In genomic region chr9:26776122-26776902, GRCm38 (mm10) we compare ENCODE assay signal across 8 mouse cellular contexts. TPM values are rescaled to one million over a fixed set of nuclear protein-coding genes. Genes with fewer than 3 reads are reported as not detected.
A peak's percentile ranks its signal among the peaks of the same experiment; 100 is the strongest.
DNase-seq lines count a peak whose midpoint lies in the region; ATAC-seq and TF ChIP-seq lines count a peak whose summit lies in the region.

No protein-coding gene starts in this region.

- H3K4me3 ChIP-seq in heart, adult 2 months: no peak overlapping the region
- H3K4me3 ChIP-seq in heart, embryonic 11.5 days (ENCODE audit: low read depth, low read length): no peak overlapping the region
- no peak overlapping the region for H3K4me3 ChIP-seq in E14TG2a.4 (replicated peaks; ENCODE audit: low read length)

- H3K79me2 ChIP-seq in heart, adult 2 months (replicated peaks; ENCODE audit: control insufficient read depth, insufficient read depth, low read length): no peaks in the 10 kb centered on the region

- intact Hi-C loops in heart, adult 2 months (cut with DNase I): loop anchor here (1.0 kb wide), 2 partner anchors 1083 to 1120 kb away; no protein-coding TSS in a partner anchor

- no peak for ATAC-seq in heart, embryonic 11.5 days (replicated peaks; ENCODE audit: insufficient number of reproducible peaks, low FRiP score, low TSS enrichment)
- peak; percentile 77 for ATAC-seq in granulocyte monocyte progenitor cell, adult 5-6 weeks (replicated peaks; ENCODE audit: poor library complexity, severe bottlenecking)

- DNase-seq in heart, adult 2 months: no peak
- peak; percentile 73 for DNase-seq in cerebellum, adult 9-10 months
- peak; percentile 49 to 68 for DNase-seq in layer of hippocampus, postnatal 10 days (ENCODE audit: low spot score in 2 of 2)
- DNase-seq in neural tube, embryonic 10.5 days (ENCODE audit: extremely low spot score, low spot score): peak; percentile 40
- DNase-seq in thymus, adult 18-20 months: no peak

- no peaks in the 10 kb centered on the region for H3K27me3 ChIP-seq in heart, adult 2 months (ENCODE audit: control insufficient read depth, insufficient read depth, low read length)
- no peaks in the 10 kb centered on the region for H3K27me3 ChIP-seq in heart, embryonic 11.5 days (ENCODE audit: control insufficient read depth, insufficient read depth, low read length)
- H3K27me3 ChIP-seq in E14TG2a.4 (ENCODE audit: insufficient read depth, low read length): no peaks in the 10 kb centered on the region

- H3K36me3 ChIP-seq in heart, adult 2 months (ENCODE audit: control insufficient read depth, insufficient read depth, low read length): no peaks in the 10 kb centered on the region
- H3K36me3 ChIP-seq in heart, embryonic 11.5 days (ENCODE audit: control insufficient read depth, insufficient read depth, low read length): no peaks in the 10 kb centered on the region
- H3K36me3 ChIP-seq in E14TG2a.4 (ENCODE audit: insufficient read depth, low read length): no peaks in the 10 kb centered on the region

- no peak overlapping the region for H3K27ac ChIP-seq in heart, adult 2 months
- H3K27ac ChIP-seq in heart, embryonic 11.5 days (ENCODE audit: low read depth, low read length): no peak overlapping the region

- H3K4me1 ChIP-seq in heart, adult 2 months (ENCODE audit: control insufficient read depth, insufficient read depth, low read length): no peaks in the 10 kb centered on the region
- H3K4me1 ChIP-seq in heart, embryonic 11.5 days (ENCODE audit: control insufficient read depth, insufficient read depth, low read length): no peaks in the 10 kb centered on the region
- peaks cover 8% of the 10 kb centered on the region; the same call in 1 of the 2 replicates for H3K4me1 ChIP-seq in E14TG2a.4 (replicated peaks; ENCODE audit: low read depth, low read length)

- no peak for TF ChIP-seq POLR2A in heart, adult 2 months (IDR thresholded peaks at IDR 0.05; ENCODE audit: insufficient read depth, low read depth, low read length)

- no peak overlapping the region for H3K4me2 ChIP-seq in heart, embryonic 11.5 days

- no peak overlapping the region for H3K9ac ChIP-seq in heart, adult 2 months (ENCODE audit: low read depth, low read length)
- no peak overlapping the region for H3K9ac ChIP-seq in heart, embryonic 11.5 days (ENCODE audit: low read depth, low read length)

- no peaks in the 10 kb centered on the region for H3K9me3 ChIP-seq in heart, embryonic 11.5 days (replicated peaks; ENCODE audit: control insufficient read depth, low read length)
- no peaks in the 10 kb centered on the region for H3K9me3 ChIP-seq in E14TG2a.4 (ENCODE audit: low read length)

- TF ChIP-seq CTCF in heart, adult 2 months (IDR thresholded peaks at IDR 0.05): peak; percentile 83
- TF ChIP-seq CTCF in E14TG2a.4 (conservative IDR thresholded peaks at IDR 0.05; ENCODE audit: low read length): peak; percentile 68

- no peak for TF ChIP-seq EP300 in heart, adult 2 months (IDR thresholded peaks at IDR 0.05; ENCODE audit: insufficient read depth, low read depth, low read length)

- 58% methylated on average over 6 of the region's 6 CpGs for WGBS in heart, adult 2 months
- WGBS in heart, embryonic 11.5 days (ENCODE audit: insufficient replicate concordance): 60% methylated on average over 6 of the region's 6 CpGs

RNA-seq across cellular contexts. Expression of gene Glb1l2, which starts 30.0 kb away (rescaled TPM):
- total RNA-seq in heart, adult 2 months (2021): under 1 TPM; 0.39 to 0.86 TPM
- polyA plus RNA-seq in heart, adult 2 months (2012; rRNA removed): 2.2 and 2.6 TPM in 2 replicates
- polyA plus RNA-seq in heart, embryonic 11.5 days (2014; fragmentation: Nextera tagmentation; extraction: Ambion mirVana): 1.2 and 1.3 TPM in 2 replicates
- 1.2 TPM in 1 of 2 replicates, not detected in the other for total RNA-seq in granulocyte monocyte progenitor cell, adult 5-6 weeks (2014; fragmentation: Nextera tagmentation)
- 0.21 and 1.4 TPM in 2 replicates for total RNA-seq in granulocyte monocyte progenitor cell, adult 5-6 weeks (2017)
- 1 to 10 TPM; 1.0 to 1.3 TPM for total RNA-seq in layer of hippocampus, postnatal 10 days (2021)

RNA-seq across cellular contexts. Expression of gene B3gat1, which starts 42.8 kb away (rescaled TPM):
- not detected for total RNA-seq in heart, adult 2 months (2021)
- polyA plus RNA-seq in heart, adult 2 months (2012; rRNA removed): not detected in 2 replicates
- polyA plus RNA-seq in heart, embryonic 11.5 days (2014; fragmentation: Nextera tagmentation; extraction: Ambion mirVana): 0.04 TPM in 1 of 2 replicates, not detected in the other
- total RNA-seq in granulocyte monocyte progenitor cell, adult 5-6 weeks (2014; fragmentation: Nextera tagmentation): not detected in 2 replicates
- total RNA-seq in granulocyte monocyte progenitor cell, adult 5-6 weeks (2017): not detected in 2 replicates
- total RNA-seq in layer of hippocampus, postnatal 10 days (2021): 100 to 1,000 TPM; 256 to 266 TPM

Comparison
In these comparisons a context has a peak if more than half of its experiments do, and no peak if none do; other contexts are left out.
1. DNase-seq: peak in cerebellum, adult 9-10 months (single experiment), layer of hippocampus, postnatal 10 days (2 of 2) and neural tube, embryonic 10.5 days (single experiment); none in heart, adult 2 months (0 of 2) and thymus, adult 18-20 months (0 of 2).
2. RNA of gene B3gat1, which starts 42.8 kb away (total RNA-seq): 256 to 266 TPM in layer of hippocampus, postnatal 10 days; not detected in heart, adult 2 months and not detected in granulocyte monocyte progenitor cell, adult 5-6 weeks; every median in the first group is over 100 times any median in the second.